Mouse (Mus musculus) liver, adult 2 months (tissue): ENCODE results near the gene Rb1.

ENCODE experiments used
- CTCF ChIP-seq: fragments of 200-500 bp; IDR thresholded peaks from 2 replicates; pipeline ENCODE4 v1.5.1; 2011; ENCODE audit warnings: low read depth, low read length, control low read depth
- POLR2A ChIP-seq: fragments of 200-500 bp; IDR thresholded peaks from 2 replicates; pipeline ENCODE4 v1.6.1; 2011; ENCODE audit warnings: low read length, control low read depth; ENCODE audit not compliant: insufficient read depth; ENCODE audit errors: extremely low read depth

GRCm38 (mm10) chr14:73354700-73355099 is 29.1 kb upstream of the Rb1 start:
- no peak for TF ChIP-seq CTCF
- no peak for TF ChIP-seq POLR2A
